Mouse (Mus musculus) embryonic stem cell, embryonic (primary cell): ENCODE data around the gene Pbld2.

Source experiments
- CTCF ChIA-PET, 4 experiments: fragments of 300-600 bp in 2 of 4; fragments of 350-600 bp in 2 of 4; sonication (Branson Sonifier 250); formaldehyde crosslinking; loops; one replicate each; lab custom pipeline; 2022; ENCODE audit warnings: inconsistent platforms in 2 of 4; lab: Charles Lee
- POLR2A ChIA-PET, 4 experiments: fragments of 300-600 bp in 2 of 4; fragments of 350-600 bp in 2 of 4; sonication (Branson Sonifier 250); formaldehyde crosslinking; loops; one replicate each; lab custom pipeline; 2022; ENCODE audit warnings: antibody characterized with exemption in 4 of 4, inconsistent platforms in 1 of 4; lab: Charles Lee

Pbld2 gene

DNA sequence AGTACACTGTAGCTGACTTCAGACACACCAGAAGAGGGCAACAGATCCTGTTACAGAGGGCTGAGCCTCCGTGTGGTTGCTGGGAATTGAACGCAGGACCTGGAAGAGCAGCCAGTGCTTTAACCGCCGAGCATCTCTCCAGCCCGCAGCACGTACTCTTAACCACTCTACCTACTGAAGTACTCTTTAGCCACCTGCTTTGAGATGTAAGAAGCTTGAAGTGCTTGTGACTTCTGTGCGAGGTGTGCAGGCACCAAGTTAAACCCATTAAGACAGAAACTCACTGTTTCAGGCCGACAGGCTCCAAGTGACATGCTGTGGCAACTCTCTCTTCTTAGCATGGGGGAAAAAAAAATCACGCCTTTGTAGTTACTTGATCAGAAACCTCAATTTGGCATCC lies 9.9 kb upstream of the Pbld2 start:
- ChIA-PET CTCF (no interaction called here), POLR2A (interaction anchor here in 2 of 4 experiments (1.6 to 5.3 kb wide), 2 partner anchors 9 kb away, joined by 8 to 38 read pairs; partner anchors contain the start of genes Hnrnph3 (in 2 of the 2) and Pbld2 (in 2 of the 2))

DNA sequence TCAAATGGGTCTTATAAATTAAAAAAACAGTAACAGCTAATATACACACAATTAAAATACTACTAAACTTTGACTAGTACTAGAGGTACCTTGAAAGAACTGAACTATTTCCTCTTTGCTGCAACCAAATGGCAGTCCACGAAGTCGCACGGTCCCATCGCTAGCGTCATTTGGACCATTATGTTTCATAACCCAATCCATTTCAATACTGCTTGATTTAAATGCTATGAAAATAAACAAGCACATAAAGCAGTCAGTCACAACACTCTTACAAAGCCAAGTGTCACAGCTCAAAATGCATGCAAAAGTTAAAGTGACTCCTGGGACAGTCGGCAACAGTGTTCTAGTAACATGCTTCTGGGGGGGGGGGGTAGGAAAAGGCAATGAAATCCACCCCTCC lies 4.8 kb upstream of the Pbld2 start:
- CTCF ChIA-PET = interaction anchor here in 1 of 4 experiments (0.6 kb wide), 1 partner anchor 1838 kb away, joined by 15 read pairs; no protein-coding TSS in a partner anchor

DNA sequence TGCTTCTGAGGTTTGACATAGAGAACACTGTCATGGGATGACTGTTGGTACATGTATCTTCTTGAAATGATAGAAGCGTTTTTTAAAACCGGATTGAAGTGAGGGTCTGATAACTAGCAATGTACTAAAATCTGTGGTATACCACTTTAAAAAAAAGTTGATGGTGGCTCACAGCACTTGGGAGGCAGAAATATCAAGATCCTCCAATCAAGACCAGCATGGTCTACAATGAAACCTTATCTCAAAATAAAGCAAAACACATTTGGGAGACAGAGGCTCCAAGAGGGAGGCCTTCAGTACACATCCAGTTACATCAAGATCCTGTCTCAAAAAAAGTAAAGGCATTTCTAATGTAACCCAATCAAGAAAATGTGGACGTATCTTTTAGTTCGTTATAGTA lies 2.4 kb upstream of the Pbld2 start:
- ChIA-PET POLR2A (interaction anchor here (0.7 to 3.3 kb wide), 14 partner anchors 9 to 408 kb away, joined by 3 to 38 read pairs (median 4); partner anchors contain the start of genes Ctnna3 (in 1 of the 4) and Dna2 (in 1 of the 4)), CTCF (no interaction called here)

More for the DNA sequence above, 4.8 kb upstream of the Pbld2 start:
- POLR2A ChIA-PET = interaction anchor here in 2 of 4 experiments (0.5 to 0.6 kb wide), 3 partner anchors 153 to 353 kb away, joined by 3 to 7 read pairs (median 6); no protein-coding TSS in a partner anchor

DNA sequence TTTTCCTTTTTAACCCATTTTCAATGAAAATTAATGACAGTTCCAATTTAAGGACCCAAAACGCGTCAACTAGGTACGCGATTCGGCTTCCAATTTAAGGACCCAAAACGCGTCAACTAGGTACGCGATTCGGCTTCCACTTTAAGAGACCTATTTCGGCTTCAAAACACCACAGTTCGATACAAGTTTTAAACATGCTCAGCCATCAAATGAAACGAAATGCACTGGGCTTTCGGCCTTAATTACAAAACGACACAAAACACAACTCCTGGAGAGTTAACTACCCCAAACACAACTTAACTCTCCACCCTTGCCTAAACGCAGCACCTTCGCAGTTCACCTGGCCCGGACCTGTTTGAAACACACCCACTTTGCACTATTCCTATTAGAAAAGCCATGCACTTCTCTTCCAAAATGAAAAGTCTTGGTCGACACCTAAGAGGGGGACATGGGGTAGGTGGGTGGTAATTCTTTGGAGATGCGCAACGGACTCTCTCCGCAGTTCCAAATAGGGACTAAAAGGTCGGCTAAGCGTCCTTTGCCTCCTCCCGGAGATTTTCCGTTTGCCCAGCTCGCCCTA lies 1.5 kb upstream of the Pbld2 start:
- ChIA-PET CTCF (interaction anchor here in 1 of 4 experiments (0.7 kb wide), 1 partner anchor 35 kb away, joined by 4 read pairs; no protein-coding TSS in a partner anchor), POLR2A (interaction anchor here (0.5 to 3.3 kb wide), 36 partner anchors 8 to 344 kb away, joined by 3 to 38 read pairs (median 4); partner anchors contain the start of genes Rufy2 (in 2 of the 4) and Ccar1 (in 1 of the 4))

DNA sequence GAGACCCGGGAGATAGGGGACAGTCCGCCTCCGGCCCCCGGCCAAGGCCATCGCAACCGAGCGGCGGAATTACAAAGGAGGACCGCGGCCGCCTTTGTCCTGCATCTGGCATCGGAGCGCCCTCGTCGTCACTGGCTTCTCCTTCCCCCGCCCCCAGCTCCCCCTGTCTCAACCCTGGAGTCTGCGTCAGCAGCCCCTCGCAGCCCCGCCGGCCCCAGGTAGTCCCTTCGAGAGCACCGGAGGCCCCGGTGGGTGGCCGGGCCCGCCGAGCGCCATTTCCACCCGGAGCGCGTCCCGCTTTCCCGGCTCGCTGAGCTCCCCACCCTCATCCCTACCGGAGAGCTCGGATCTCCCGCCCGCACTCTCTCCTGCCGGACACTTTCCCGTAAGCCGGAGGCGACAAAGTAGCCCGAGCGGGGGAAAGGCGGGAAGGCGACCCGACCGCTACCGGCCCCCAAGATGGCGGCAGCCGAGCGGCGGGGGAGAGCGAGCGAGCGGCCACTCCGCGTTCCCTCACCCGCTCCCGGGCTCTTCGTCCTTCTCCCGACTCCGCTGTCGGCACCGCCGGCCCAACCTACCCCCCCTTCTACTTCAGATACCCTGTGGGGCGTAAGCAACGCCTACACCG lies 880 bp upstream of the Pbld2 start:
- ChIA-PET CTCF (interaction anchor here in 3 of 4 experiments (0.6 to 1.2 kb wide), 7 partner anchors 33 to 360 kb away, joined by 3 to 7 read pairs (median 4); partner anchors contain the start of genes Dnajc12 (in 1 of the 3) and Rufy2 (in 1 of the 3)), POLR2A (interaction anchor here (0.5 to 3.3 kb wide), 71 partner anchors 8 to 536 kb away, joined by 3 to 38 read pairs (median 4); partner anchors contain the start of genes Rufy2 (in 3 of the 4), Dnajc12 (in 2 of the 4), Ccar1 (in 1 of the 4) and Ddx50 (in 1 of the 4))

DNA sequence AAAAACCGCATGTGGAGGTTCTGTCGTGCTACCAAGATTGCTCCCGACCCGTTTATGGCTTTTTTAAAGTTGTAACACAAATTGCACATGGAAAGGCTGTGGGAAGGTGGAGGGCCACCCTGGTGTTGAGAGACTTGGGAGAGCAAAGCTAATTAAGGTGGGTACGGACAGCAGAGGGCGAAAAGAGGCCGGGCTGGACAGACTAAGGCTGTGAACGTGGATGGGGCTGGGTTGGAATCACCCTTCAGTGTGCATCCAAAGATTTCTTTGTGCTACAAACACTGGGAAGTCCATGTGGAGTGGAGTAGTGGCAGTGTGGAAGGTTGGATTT lies 430 bp downstream of the Pbld2 start:
- ChIA-PET CTCF (interaction anchor here in 3 of 4 experiments (0.6 to 1.5 kb wide), 9 partner anchors 41 to 453 kb away, joined by 3 to 9 read pairs (median 4); partner anchors contain the start of gene Dnajc12 (in 1 of the 3)), POLR2A (interaction anchor here (0.5 to 3.3 kb wide), 48 partner anchors 8 to 374 kb away, joined by 3 to 38 read pairs (median 5); partner anchors contain the start of genes Rufy2 (in 3 of the 4), Ccar1 (in 1 of the 4), Ddx50 (in 1 of the 4) and Dna2 (in 1 of the 4))

DNA sequence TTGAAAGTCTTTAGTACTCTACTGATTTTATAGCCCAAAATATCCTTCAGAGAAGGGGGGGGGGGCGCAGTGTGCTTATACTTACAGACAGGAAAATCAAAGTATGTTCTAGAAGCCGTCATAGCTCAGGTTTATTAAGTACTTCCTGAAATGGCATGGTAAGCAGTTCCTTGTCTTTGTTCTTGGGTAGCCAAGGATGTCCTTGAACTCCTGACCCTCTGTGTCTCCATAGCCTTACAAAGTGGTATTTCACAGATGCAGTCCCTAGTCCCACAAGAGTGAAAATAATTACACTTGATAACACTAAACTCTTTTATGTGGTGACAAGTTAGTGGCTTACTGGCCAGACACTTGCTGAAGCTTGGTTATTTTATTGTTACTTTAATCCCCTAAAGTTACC lies 901 bp downstream of the Pbld2 start:
- POLR2A ChIA-PET = interaction anchor here in 3 of 4 experiments (0.5 to 3.3 kb wide), 25 partner anchors 8 to 374 kb away, joined by 3 to 38 read pairs (median 5); partner anchors contain the start of gene Ddx50 (in 1 of the 3)
- CTCF ChIA-PET = interaction anchor here in 3 of 4 experiments (0.6 to 1.7 kb wide), 8 partner anchors 18 to 453 kb away, joined by 3 to 5 read pairs (median 3); no protein-coding TSS in a partner anchor

DNA sequence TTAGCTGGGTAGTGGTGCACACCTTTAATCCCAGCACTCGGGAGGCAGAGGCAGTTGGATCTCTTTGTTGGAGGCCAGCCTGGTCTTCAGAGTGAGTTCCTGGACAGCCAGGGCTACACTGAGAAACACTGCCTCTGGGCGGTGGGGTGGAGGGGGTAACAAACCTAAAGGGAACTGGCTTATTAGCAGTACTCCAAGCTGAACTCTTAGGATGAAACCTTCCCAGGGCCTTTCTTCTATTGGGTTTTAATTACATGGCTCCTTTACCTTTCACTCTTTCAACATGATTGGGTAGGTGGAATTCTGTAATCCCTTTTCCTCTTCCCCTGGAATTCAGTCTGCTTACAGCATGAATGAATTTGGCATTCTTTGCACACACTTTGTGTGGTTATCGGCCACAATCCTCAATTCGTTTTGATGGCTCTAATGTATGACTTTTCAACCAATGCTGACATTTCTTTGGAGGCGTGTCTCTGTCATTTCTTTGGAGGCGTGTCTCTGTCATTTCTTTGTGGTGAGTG lies 1.4 kb downstream of the Pbld2 start:
- ChIA-PET POLR2A (interaction anchor here in 3 of 4 experiments (0.6 to 3.1 kb wide), 16 partner anchors 9 to 283 kb away, joined by 3 to 17 read pairs (median 4); no protein-coding TSS in a partner anchor), CTCF (interaction anchor here in 3 of 4 experiments (0.6 to 1.7 kb wide), 9 partner anchors 17 to 352 kb away, joined by 3 to 15 read pairs (median 3); partner anchors contain the start of gene Rufy2 (in 1 of the 3))

DNA sequence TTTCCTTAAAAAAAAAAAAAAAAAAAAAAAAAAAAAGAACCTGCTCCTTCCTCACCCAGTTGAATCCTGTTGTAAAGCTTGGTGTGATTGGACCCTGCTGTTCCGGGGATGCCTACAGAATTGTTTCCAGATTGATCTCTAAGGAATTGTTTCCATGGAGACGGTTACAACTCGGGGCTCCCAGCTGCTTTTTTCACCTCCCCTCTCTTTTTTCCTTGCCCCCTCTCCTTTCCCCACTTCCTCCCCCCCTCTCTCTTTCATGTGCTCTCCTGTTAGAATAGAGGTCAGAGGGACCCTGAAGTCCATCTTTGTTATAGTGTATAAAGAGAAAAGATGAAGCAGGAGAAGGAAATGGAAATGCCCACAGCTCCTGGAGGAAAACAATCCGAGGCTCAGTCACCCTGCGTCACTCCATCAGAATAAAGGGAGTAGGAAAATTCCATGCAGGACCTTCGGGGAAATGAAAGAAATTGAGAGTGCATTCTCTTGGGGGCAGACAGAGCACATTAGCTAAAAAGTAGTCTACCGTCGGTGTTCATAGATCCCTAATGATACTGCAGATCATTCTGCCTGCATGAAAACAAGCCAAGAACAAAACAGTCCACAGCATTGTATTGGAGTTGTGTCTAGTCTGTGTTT lies 2.2 kb downstream of the Pbld2 start:
- CTCF ChIA-PET = interaction anchor here in 3 of 4 experiments (0.6 to 1.7 kb wide), 6 partner anchors 16 to 283 kb away, joined by 3 to 15 read pairs (median 3); partner anchors contain the start of gene Rufy2 (in 1 of the 3)
- POLR2A ChIA-PET = interaction anchor here in 3 of 4 experiments (0.5 to 1.6 kb wide), 18 partner anchors 10 to 410 kb away, joined by 3 to 7 read pairs (median 4); no protein-coding TSS in a partner anchor

DNA sequence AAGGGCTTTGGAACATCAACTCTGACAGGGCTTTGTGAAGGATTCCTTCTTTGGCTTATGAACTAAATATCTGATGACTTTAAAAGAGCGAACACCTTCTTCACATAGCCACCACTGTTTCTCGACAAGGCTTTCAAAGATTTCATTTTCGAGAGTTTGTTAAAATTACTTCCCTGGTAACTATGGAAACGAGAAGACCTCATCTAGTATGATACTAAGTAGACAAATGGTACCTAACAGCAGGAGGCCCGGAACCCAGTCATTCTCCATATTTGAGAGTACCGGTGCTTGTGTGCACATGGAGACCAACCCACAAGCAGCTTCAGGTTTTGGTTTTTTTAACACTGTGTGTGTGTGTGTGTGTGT lies 2.7 kb downstream of the Pbld2 start:
- CTCF ChIA-PET = interaction anchor here in 1 of 4 experiments (1.2 kb wide), 1 partner anchor 47 kb away, joined by 15 read pairs; the partner anchor contains the start of gene Rufy2
- POLR2A ChIA-PET = interaction anchor here in 3 of 4 experiments (0.6 to 1.3 kb wide), 6 partner anchors 27 to 410 kb away, joined by 3 to 7 read pairs (median 5); no protein-coding TSS in a partner anchor

DNA sequence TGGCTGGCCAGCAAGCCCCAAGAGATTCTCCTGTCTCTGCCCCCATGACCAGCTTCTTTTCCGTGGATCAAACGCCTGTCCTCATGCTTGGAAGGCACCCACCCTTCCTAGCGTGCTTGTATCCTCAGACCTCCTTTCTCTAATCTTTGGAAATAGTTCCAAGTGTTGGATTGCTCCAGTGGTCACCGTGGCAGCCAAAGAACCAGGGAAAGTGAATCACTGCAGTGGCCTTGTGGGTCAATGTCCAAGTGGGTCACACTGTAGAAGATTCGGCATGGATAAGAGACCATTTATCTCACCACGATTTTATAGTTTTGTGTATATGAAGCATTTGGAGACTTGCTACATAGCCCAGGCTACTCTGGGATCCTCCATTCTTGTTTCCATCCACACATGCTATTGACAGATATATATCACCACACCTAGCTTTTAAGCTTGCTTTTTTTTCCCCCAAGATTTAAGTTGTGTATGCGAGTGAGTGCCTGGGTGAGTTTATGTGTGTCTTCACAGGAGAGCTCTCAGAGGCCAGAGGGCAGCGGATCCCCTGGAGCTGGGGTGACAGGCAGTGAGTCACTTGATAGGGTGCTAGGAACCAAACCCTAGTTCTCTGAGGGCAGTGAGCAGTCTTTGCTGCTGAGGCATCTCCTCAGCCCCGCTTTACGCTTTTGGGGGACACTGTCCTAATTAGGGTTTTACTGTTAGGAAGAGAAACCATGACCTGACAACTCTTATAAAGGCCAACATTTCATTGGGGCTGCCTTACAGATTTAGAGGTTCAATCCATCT lies 3.5 kb downstream of the Pbld2 start:
- ChIA-PET CTCF (no interaction called here), POLR2A (interaction anchor here in 3 of 4 experiments (0.6 to 0.9 kb wide), 3 partner anchors 25 to 116 kb away, joined by 3 to 8 read pairs (median 4); no protein-coding TSS in a partner anchor)

DNA sequence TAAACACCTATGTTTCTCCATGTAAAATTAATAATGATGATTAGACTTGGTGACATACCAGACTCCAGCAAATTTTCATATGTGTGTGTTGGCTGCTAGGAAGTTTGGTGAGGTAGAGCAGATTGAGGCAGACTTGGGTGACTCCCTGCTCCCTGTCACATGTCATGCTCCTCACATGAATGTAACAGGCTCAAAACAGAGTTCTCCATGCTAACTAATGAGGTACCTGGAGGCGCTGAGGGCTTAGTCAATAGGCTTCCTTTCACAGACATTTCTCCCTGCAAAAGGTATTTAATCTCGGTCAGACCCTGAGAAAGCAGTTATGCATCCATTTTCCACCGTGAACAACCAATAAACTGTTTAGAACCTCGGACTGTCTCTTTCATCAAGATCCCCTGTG lies 4.3 kb downstream of the Pbld2 start:
- POLR2A ChIA-PET = interaction anchor here (0.6 to 1.2 kb wide), 5 partner anchors 18 to 117 kb away, joined by 3 to 8 read pairs (median 4); no protein-coding TSS in a partner anchor
- CTCF ChIA-PET = interaction anchor here in 2 of 4 experiments (1.1 to 1.2 kb wide), 2 partner anchors 41 to 354 kb away, joined by 3 to 5 read pairs; partner anchors contain the start of gene Dnajc12 (in 1 of the 2)

DNA sequence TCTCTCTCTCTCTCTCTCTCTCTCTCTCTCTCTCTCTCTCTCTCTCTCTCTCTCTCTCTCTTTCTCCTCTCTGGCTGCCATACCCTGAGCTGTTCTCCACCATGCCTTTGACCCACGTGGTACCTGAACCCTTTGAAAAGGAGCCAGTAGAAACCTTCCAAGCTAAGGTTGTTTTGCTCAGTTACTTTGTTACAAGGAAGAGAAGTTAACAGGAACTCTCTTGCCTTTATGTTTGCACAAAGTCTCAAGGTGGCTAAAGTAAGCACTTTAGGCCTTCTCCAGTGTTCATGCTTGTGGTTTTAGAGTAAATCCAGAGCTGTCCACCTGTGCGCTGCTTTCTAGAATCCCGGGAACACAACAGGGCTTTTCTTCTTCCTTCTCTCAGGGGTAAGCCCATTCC lies 8.2 kb downstream of the Pbld2 start:
- POLR2A ChIA-PET = interaction anchor here in 3 of 4 experiments (0.6 to 2.9 kb wide), 11 partner anchors 8 to 652 kb away, joined by 3 to 17 read pairs (median 6); partner anchors contain the start of genes Hnrnph3 (in 3 of the 3), Pbld2 (in 3 of the 3) and Pbld1 (in 1 of the 3)

DNA sequence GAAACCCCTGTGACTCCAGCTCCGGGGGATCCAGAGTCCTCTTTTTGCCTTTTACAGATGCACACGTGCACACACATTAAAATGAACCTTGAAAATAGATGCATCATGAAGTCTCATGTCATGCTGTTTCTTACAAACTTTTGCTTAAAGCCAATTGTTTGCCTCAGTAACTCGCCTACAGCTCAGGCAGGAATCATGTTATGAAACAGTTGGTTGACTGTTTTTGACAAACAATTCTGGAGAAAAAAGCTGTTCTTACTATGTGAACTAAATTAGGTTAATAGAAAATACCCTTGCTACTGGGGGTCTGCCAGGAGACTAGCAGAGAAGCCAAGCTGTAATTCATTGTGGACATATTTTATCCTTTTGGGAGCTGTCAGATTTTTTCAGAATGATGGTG lies 8.8 kb downstream of the Pbld2 start:
- CTCF ChIA-PET = interaction anchor here in 2 of 4 experiments (0.7 to 1.1 kb wide), 2 partner anchors 33 to 45 kb away, joined by 3 to 7 read pairs; no protein-coding TSS in a partner anchor

More for the DNA sequence above, 8.2 kb downstream of the Pbld2 start:
- CTCF ChIA-PET = interaction anchor here (0.6 to 1.2 kb wide), 7 partner anchors 9 to 532 kb away, joined by 3 to 10 read pairs (median 3); partner anchors contain the start of gene Rufy2 (in 1 of the 4)

DNA sequence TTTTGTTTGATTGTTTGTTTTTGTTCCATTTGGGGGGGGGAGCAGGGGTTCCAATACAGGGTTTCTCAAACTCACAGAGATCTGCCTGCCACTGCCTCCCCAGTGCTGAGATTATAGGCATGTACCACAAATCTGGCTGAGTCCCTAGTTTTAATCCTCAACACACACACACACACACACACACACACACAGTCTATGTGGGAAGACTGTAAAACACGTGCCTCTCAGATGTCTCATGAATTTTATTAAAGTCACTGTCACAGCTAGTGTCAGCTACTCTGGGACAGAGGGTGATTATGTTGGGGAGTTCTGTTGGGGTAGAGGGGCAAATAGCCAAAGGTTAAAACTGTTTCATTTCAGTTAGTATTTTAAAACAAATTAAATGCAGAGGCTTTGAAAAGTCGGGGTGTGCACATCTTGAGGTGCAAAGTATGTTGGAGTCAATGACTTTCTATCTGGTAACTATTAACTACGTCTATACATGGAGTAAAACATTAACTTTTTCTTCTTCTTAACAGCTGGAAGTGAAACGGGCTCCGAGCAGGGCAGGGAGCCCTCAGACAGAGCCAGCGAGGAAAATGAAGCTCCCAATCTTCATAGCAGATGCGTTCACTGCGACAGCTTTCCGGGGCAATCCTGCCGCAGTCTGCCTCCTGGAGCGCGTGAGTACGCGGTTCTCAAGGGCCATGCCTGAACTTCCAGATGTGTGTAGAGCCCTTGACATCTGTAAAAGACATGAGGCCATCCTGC lies 14.6 kb downstream of the Pbld2 start:
- POLR2A ChIA-PET = interaction anchor here in 2 of 4 experiments (1.0 to 2.6 kb wide), 7 partner anchors 10 to 23 kb away, joined by 3 to 10 read pairs (median 4); partner anchors contain the start of genes Hnrnph3 (in 2 of the 2) and Pbld2 (in 2 of the 2)
- CTCF ChIA-PET = interaction anchor here in 2 of 4 experiments (0.6 to 1.1 kb wide), 2 partner anchors 86 to 233 kb away, joined by 4 read pairs; no protein-coding TSS in a partner anchor

More for the DNA sequence above, 8.8 kb downstream of the Pbld2 start:
- POLR2A ChIA-PET = interaction anchor here in 3 of 4 experiments (0.7 to 2.9 kb wide), 9 partner anchors 9 to 187 kb away, joined by 3 to 16 read pairs (median 4); partner anchors contain the start of genes Hnrnph3 (in 3 of the 3), Pbld2 (in 3 of the 3) and Pbld1 (in 1 of the 3)
